Comparison of ENCODE assay signal across 8 mouse cellular contexts in the genomic region with DNA sequence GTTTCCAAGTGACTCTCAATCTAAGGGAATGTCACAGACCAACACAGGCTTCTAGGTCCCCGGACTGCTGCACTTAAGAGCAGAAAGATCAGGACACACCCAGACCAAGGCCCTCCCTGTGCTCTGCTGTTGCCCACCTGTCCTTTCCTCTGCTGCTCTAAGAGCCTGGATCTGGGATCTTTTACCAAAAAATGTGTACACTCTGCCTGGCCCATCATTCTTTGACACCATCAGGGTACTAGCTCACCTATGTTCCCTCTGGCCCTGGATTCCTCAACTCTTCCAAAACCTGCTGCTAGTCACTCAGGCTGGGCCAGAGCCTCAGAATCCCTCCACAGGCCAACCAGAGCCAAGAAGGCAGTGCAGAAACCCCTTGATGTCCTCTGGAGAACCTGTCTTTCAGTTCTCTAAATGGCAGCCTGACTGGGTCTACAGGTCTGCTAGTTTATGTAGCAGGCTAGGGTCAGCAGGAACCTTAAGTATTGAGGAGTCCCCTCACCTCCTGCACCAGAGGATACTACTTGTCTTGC. TPM values are rescaled to one million over a fixed set of nuclear protein-coding genes. Genes with fewer than 3 reads are reported as not detected.
A peak's percentile ranks its signal among the peaks of the same experiment; 100 is the strongest.
DNase-seq lines count a peak whose midpoint lies in the region; ATAC-seq and TF ChIP-seq lines count a peak whose summit lies in the region.

No protein-coding gene starts in this region.

- H3K4me3 ChIP-seq in lung, embryonic 15.5 days, result peak overlapping the region; percentile 92; the same call in 1 of the 2 replicates
- no peak overlapping the region for H3K4me3 ChIP-seq in forebrain, embryonic 15.5 days
- H3K4me3 ChIP-seq in lung, postnatal 0 days (ENCODE audit: low read depth, low read length), result peak overlapping the region; percentile 89; the same call in 1 of the 2 replicates

- H3K27ac ChIP-seq in lung, embryonic 15.5 days, result no peak overlapping the region
- no peak overlapping the region for H3K27ac ChIP-seq in forebrain, embryonic 15.5 days (replicated peaks)
- peak overlapping the region; percentile 89 for H3K27ac ChIP-seq in lung, postnatal 0 days (ENCODE audit: low read length)

- H3K36me3 ChIP-seq in lung, embryonic 15.5 days, result peaks cover 9% of the 10 kb centered on the region; the same call in 1 of the 2 replicates
- H3K36me3 ChIP-seq in forebrain, embryonic 15.5 days, result peaks cover 10% of the 10 kb centered on the region; the same call in 1 of the 2 replicates
- H3K36me3 ChIP-seq in lung, postnatal 0 days (ENCODE audit: insufficient read depth, low read length), result peaks cover 24% of the 10 kb centered on the region

- no peak for TF ChIP-seq EP300 in lung, postnatal 0 days (IDR thresholded peaks at IDR 0.05)

- peak; percentile 2 for DNase-seq in frontal cortex, postnatal 14 days (ENCODE audit: low spot score in 2 of 2)
- no peak for DNase-seq in frontal cortex, adult 2 months (ENCODE audit: extremely low spot score in 1 of 2, low spot score in 1 of 2)
- no peak for DNase-seq in lung, postnatal 36 days
- DNase-seq in lung, postnatal 0 days (ENCODE audit: low spot score), result no peak
- DNase-seq in left cerebral cortex, adult 11 months (ENCODE audit: low spot score), result no peak
- DNase-seq in layer of hippocampus, adult 11-12 months (ENCODE audit: low spot score), result no peak

- H3K4me2 ChIP-seq in lung, embryonic 15.5 days, result peak overlapping the region; percentile 90
- H3K4me2 ChIP-seq in forebrain, embryonic 15.5 days (replicated peaks), result peak overlapping the region; percentile 94
- H3K4me2 ChIP-seq in lung, postnatal 0 days (replicated peaks; ENCODE audit: low read depth, low read length), result peak overlapping the region; percentile 97

- H3K27me3 ChIP-seq in lung, embryonic 15.5 days, result no peaks in the 10 kb centered on the region
- peaks cover 5% of the 10 kb centered on the region; the same call in 1 of the 2 replicates for H3K27me3 ChIP-seq in forebrain, embryonic 15.5 days
- H3K27me3 ChIP-seq in lung, postnatal 0 days (replicated peaks; ENCODE audit: insufficient read depth, low read length), result no peaks in the 10 kb centered on the region

- WGBS in lung, embryonic 15.5 days, result 84% methylated on average over 1 of the region's 1 CpGs
- WGBS in forebrain, embryonic 15.5 days, result 100% methylated on average over 1 of the region's 1 CpGs
- WGBS in lung, postnatal 0 days, result 43% methylated on average over 1 of the region's 1 CpGs

- no peaks in the 10 kb centered on the region for H3K9me3 ChIP-seq in lung, embryonic 15.5 days
- H3K9me3 ChIP-seq in forebrain, embryonic 15.5 days, result no peaks in the 10 kb centered on the region
- no peaks in the 10 kb centered on the region for H3K9me3 ChIP-seq in lung, postnatal 0 days (ENCODE audit: low read length)

- H3K4me1 ChIP-seq in lung, embryonic 15.5 days, result peaks cover 51% of the 10 kb centered on the region
- H3K4me1 ChIP-seq in forebrain, embryonic 15.5 days, result peaks cover 46% of the 10 kb centered on the region
- peaks cover 61% of the 10 kb centered on the region for H3K4me1 ChIP-seq in lung, postnatal 0 days (ENCODE audit: insufficient read depth, low read depth, low read length)

- TF ChIP-seq CTCF in lung, postnatal 0 days (IDR thresholded peaks at IDR 0.05), result no peak

- ATAC-seq in lung, embryonic 15.5 days (ENCODE audit: borderline replicate concordance, extremely low read depth, low FRiP score, low TSS enrichment), result no peak
- ATAC-seq in forebrain, embryonic 15.5 days (replicated peaks), result no peak
- ATAC-seq in lung, postnatal 0 days, result no peak

- no peak overlapping the region for H3K9ac ChIP-seq in lung, embryonic 15.5 days
- no peak overlapping the region for H3K9ac ChIP-seq in forebrain, embryonic 15.5 days (replicated peaks)
- peak overlapping the region; percentile 43 for H3K9ac ChIP-seq in lung, postnatal 0 days (replicated peaks; ENCODE audit: low read depth)

RNA-seq across cellular contexts. Expression of a gene that starts 2.4 kb away (rescaled TPM):
- polyA plus RNA-seq in frontal cortex, adult 2 months (2012; rRNA removed), result 101 and 105 TPM in 2 replicates
- polyA plus RNA-seq in lung, embryonic 15.5 days (2015; fragmentation: Nextera tagmentation; extraction: Ambion mirVana), result 44.5 and 50.0 TPM in 2 replicates
- polyA plus RNA-seq in forebrain, embryonic 15.5 days (2015; fragmentation: Nextera tagmentation; extraction: Ambion mirVana), result 40.5 and 44.5 TPM in 2 replicates
- polyA plus RNA-seq in lung, postnatal 0 days (2015; fragmentation: Nextera tagmentation; extraction: Ambion mirVana), result 65.1 and 68.2 TPM in 2 replicates

RNA-seq across cellular contexts. Expression of a gene that starts 15.8 kb away (rescaled TPM):
- 6.5 and 6.7 TPM in 2 replicates for polyA plus RNA-seq in frontal cortex, adult 2 months (2012; rRNA removed)
- 42.2 and 43.9 TPM in 2 replicates for polyA plus RNA-seq in lung, embryonic 15.5 days (2015; fragmentation: Nextera tagmentation; extraction: Ambion mirVana)
- 19.1 and 20.9 TPM in 2 replicates for polyA plus RNA-seq in forebrain, embryonic 15.5 days (2015; fragmentation: Nextera tagmentation; extraction: Ambion mirVana)
- polyA plus RNA-seq in lung, postnatal 0 days (2015; fragmentation: Nextera tagmentation; extraction: Ambion mirVana), result 8.2 and 8.6 TPM in 2 replicates

RNA-seq across cellular contexts. Expression of a gene that starts 15.9 kb away (rescaled TPM):
- 1.2 TPM in 2 replicates for polyA plus RNA-seq in frontal cortex, adult 2 months (2012; rRNA removed)
- polyA plus RNA-seq in lung, embryonic 15.5 days (2015; fragmentation: Nextera tagmentation; extraction: Ambion mirVana), result 0.60 and 1.2 TPM in 2 replicates
- polyA plus RNA-seq in forebrain, embryonic 15.5 days (2015; fragmentation: Nextera tagmentation; extraction: Ambion mirVana), result 0.19 and 0.34 TPM in 2 replicates
- polyA plus RNA-seq in lung, postnatal 0 days (2015; fragmentation: Nextera tagmentation; extraction: Ambion mirVana), result 0.63 and 0.99 TPM in 2 replicates

Comparison
In these comparisons a context has a peak if more than half of its experiments do, and no peak if none do; other contexts are left out.
1. DNase-seq: peak in frontal cortex, postnatal 14 days (2 of 2); none in frontal cortex, adult 2 months (0 of 2), lung, postnatal 36 days (single experiment), lung, postnatal 0 days (single experiment), left cerebral cortex, adult 11 months (single experiment) and layer of hippocampus, adult 11-12 months (single experiment).
2. Peak in every context shown above with its lines, with median percentiles within 50 percentile points of each other: H3K4me2 ChIP-seq.